Mouse (Mus musculus) heart, embryonic 11.5 days (tissue): Measurements from ENCODE around the gene Bhlha9. TPM values are rescaled to one million over a fixed set of nuclear protein-coding genes. Genes with fewer than 3 reads are reported as not detected.
A peak's percentile ranks its signal among the peaks of the same experiment; 100 is the strongest.

Experiments
- ATAC-seq: fragments of 200-750 bp; cut with Nextera tagmentation; replicated peaks from 2 replicates; pipeline ENCODE4 v1.8.0; 2017; ENCODE audit warnings: moderate library complexity; ENCODE audit not compliant: insufficient number of reproducible peaks, low FRiP score, low TSS enrichment
- H3K27ac ChIP-seq: fragments of 300-500 bp; sonication (generic); 2 replicates; pipeline ENCODE4 v1.5.1; 2014; ENCODE audit warnings: mild to moderate bottlenecking, low read depth, low read length
- H3K27me3 ChIP-seq: fragments of 300-500 bp; sonication (generic); 2 replicates; pipeline ENCODE4 v1.6.1; 2014; ENCODE audit warnings: mild to moderate bottlenecking, low read length, mixed read lengths; ENCODE audit not compliant: control insufficient read depth, insufficient read depth
- H3K36me3 ChIP-seq: fragments of 300-500 bp; sonication (generic); 2 replicates; pipeline ENCODE4 v1.6.1; 2014; ENCODE audit warnings: mild to moderate bottlenecking, low read length, moderate library complexity, mixed read lengths; ENCODE audit not compliant: control insufficient read depth, insufficient read depth
- H3K4me1 ChIP-seq: fragments of 300-500 bp; sonication (generic); 2 replicates; pipeline ENCODE4 v1.6.1; 2014; ENCODE audit warnings: low read length; ENCODE audit not compliant: control insufficient read depth, insufficient read depth
- H3K4me2 ChIP-seq: fragments of 300-500 bp; sonication (generic); 2 replicates; pipeline ENCODE4 v1.6.1; 2014; ENCODE audit warnings: mild to moderate bottlenecking, moderate library complexity
- H3K4me3 ChIP-seq: fragments of 300-500 bp; sonication (generic); 2 replicates; pipeline ENCODE4 v1.5.1; 2014; ENCODE audit warnings: low read depth, low read length
- H3K9ac ChIP-seq: fragments of 300-500 bp; sonication (generic); 2 replicates; pipeline ENCODE4 v1.6.1; 2014; ENCODE audit warnings: mild to moderate bottlenecking, low read depth, low read length, moderate library complexity
- H3K9me3 ChIP-seq: fragments of 300-500 bp; sonication (generic); replicated peaks from 2 replicates; pipeline ENCODE4 v1.6.1; 2016; ENCODE audit warnings: low read length; ENCODE audit not compliant: control insufficient read depth
- WGBS: fragments of 180-500 bp; shearing (Covaris S2); extraction: QIAGEN DNeasy Blood & Tissue Kit; methylation state at CpG from one replicate; pipeline ENCODE4 v1.1.7; 2014; ENCODE audit not compliant: insufficient replicate concordance; 5-methylcytosine and 5-hydroxymethylcytosine counted together
- polyA plus RNA-seq: library from polyadenylated mRNA; unstranded; fragments of >200 nt; fragmentation: Nextera tagmentation; extraction: Ambion mirVana; gene quantifications from 2 replicates; pipeline ENCODE4 v1.2.1, GENCODE M21; 2014

Gene Bhlha9
- polyA plus RNA-seq, 1 experiment from 2014 or later: 0.17 TPM

DNA sequence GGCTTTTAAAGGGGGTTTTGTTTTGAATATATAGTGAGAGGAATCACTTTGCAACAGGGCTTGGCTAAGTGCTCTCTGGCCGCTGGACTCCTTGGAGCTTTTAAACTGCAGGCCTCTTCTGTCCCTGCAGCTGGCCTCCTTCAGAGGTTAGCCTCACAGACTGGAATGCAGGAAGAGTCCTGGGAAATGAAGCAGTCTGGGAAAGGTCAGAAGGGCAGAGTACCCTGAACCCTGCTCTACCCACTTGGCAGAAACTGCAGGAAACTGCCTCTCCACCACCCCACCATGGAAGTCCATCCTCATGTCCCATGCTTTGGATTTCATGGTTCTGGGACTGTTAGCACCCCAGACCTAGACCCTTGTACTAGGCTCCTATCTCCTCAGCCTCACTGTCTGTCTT lies 36.6 kb downstream of the Bhlha9 start:
- ATAC-seq: no peak
- no peaks in the 10 kb centered on the region for H3K9me3 ChIP-seq
- H3K9ac ChIP-seq: no peak overlapping the region
- H3K4me2 ChIP-seq: no peak overlapping the region
- H3K27ac ChIP-seq: no peak overlapping the region
- H3K36me3 ChIP-seq: no peaks in the 10 kb centered on the region
- 38% methylated on average over 1 of the region's 1 CpGs for WGBS
- peaks cover 3% of the 10 kb centered on the region; the same call in 1 of the 2 replicates for H3K4me1 ChIP-seq
- no peaks in the 10 kb centered on the region for H3K27me3 ChIP-seq
- H3K4me3 ChIP-seq: no peak overlapping the region

DNA sequence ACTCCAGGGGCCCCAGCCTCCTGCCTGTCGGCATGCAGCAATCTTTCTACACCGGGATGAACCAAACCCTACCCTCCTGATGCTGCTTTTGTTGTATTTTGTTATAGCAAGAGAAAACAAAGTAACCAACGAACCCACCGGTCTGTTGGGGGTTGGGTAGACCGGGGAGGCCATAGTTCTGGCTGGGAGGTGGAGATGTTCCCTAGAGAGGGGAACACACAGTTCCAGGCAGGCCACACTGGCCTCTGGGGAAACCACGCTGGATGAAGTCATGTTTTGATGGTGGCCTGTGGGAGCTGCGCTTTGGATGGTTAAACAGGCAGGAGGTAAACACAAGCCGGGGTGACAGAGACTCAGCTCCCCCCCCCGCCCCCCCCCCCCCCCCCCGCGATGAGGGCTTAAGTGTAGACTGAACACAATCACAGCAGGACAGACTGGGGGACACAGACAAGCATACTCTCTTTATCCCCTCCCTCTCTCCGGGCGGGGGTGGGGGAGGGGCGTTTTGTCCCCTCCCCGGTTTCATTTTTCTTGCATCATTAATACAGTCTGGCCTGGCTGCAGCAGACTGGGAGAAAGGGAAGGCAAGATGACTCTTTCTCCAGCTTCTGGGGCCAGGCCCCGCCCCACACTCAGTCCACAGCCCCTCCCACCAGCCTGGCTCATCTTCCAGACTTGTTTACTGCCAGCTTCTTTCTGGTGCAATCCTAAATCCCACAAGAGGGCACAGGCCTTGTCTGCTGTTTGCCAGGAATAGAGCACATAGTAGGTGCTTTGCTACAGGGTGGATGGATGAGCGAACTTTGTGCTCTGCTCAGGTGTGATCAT lies 37.6 kb downstream of the Bhlha9 start:
- Histone ChIP-seq H3K27ac (no peak overlapping the region), H3K4me1 (peaks cover 3% of the 10 kb centered on the region; the same call in 1 of the 2 replicates), H3K36me3 (no peaks in the 10 kb centered on the region), H3K9me3 (no peaks in the 10 kb centered on the region), H3K4me2 (peak overlapping the region; percentile 6; the same call in 1 of the 2 replicates), H3K9ac (no peak overlapping the region), H3K27me3 (no peaks in the 10 kb centered on the region), H3K4me3 (no peak overlapping the region)
- WGBS: 31% methylated on average over 14 of the region's 17 CpGs
- no peak for ATAC-seq

DNA sequence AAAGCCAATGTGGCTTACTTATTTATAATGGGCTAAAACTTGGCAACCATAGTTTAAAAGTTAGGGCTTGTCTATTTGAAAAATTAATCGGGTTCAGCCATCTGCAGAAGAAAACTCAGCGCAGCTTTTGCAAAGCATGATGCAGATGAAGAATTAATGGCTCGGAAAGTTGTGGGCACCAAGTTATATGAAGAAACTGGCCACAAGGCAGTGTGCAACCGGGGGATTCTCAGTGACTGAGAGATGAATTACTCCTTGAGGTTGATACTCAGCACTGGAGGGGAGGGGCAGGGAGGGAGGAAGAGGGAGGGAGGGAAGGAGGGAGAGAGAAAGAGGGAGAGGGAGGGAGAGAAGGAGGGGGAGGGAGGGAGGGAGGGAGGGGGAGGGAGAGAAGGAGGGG lies 44.7 kb downstream of the Bhlha9 start:
- ATAC-seq: no peak
- H3K27me3 ChIP-seq: no peaks in the 10 kb centered on the region
- no peak overlapping the region for H3K9ac ChIP-seq
- H3K27ac ChIP-seq: no peak overlapping the region
- H3K4me2 ChIP-seq: no peak overlapping the region
- 72% methylated on average over 4 of the region's 4 CpGs for WGBS
- no peaks in the 10 kb centered on the region for H3K36me3 ChIP-seq
- H3K9me3 ChIP-seq: no peaks in the 10 kb centered on the region
- no peak overlapping the region for H3K4me3 ChIP-seq
- H3K4me1 ChIP-seq: no peaks in the 10 kb centered on the region

Other genes starting within 250 kb of the Bhlha9 start
- gene Abr, start 50.2 kb upstream of the Bhlha9 start, polyA plus RNA-seq: 22.9 and 26.2 TPM in 2 replicates
- gene Trarg1, start 7.3 kb downstream of the Bhlha9 start, polyA plus RNA-seq: 0.07 TPM in 1 of 2 replicates, not detected in the other
- gene Gosr1, start 91.1 kb downstream of the Bhlha9 start, polyA plus RNA-seq: 23.6 and 26.5 TPM in 2 replicates
- 19.9 and 20.8 TPM in 2 replicates for gene Cpd, start 174.5 kb downstream of the Bhlha9 start, polyA plus RNA-seq
- gene Tmigd1, start 229.7 kb downstream of the Bhlha9 start, polyA plus RNA-seq: 0.23 TPM in 1 of 2 replicates, not detected in the other